Mouse (Mus musculus): Measurements from ENCODE around the gene Spg21.

DNA sequence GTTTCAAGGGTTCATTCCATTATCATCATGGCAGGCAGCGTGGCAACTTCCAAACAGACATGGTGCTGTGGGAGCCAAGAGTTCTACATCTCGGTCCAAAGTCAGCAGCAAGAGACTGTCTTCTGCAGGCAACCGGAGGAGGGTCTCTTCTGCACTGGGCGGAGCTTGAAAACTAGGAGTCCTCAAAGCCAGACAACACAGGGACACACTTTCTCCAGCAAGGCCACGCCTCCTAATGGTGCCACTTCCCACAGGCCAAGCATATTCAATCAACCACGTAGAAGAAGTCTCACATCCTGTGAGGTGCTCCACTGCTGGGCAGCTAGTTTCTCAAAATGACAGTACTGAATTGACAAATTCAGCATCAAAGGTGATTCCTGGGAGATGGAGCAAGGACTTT is 12.8 kb upstream of the Spg21 start:
- TF ChIP-seq CTCF (conservative IDR thresholded peaks at IDR 0.05 in 1 of 2, IDR thresholded peaks at IDR 0.05 in 1 of 2; ENCODE audit: low read depth in 2 of 2, low read length in 2 of 2): no peak
- TF ChIP-seq POLR2A (IDR thresholded peaks at IDR 0.05; ENCODE audit: low read depth, low read length): no peak
- no peak for TF ChIP-seq MXI1 (IDR thresholded peaks at IDR 0.05; ENCODE audit: low read depth, low read length)
- TF ChIP-seq RAD21 (IDR thresholded peaks at IDR 0.05; ENCODE audit: low read depth, low read length): no peak
- no peak for TF ChIP-seq ZMIZ1 (IDR thresholded peaks at IDR 0.05; ENCODE audit: low read depth, low read length)
- no peak for TF ChIP-seq USF1 (IDR thresholded peaks at IDR 0.05; ENCODE audit: low read depth, low read length)
